Mouse (Mus musculus): ENCODE measurements around the gene Dnajc7. TPM values are rescaled to one million over a fixed set of nuclear protein-coding genes. Genes with fewer than 3 reads are reported as not detected.
"Not testable (repeated sequence)": the region's sequence is repeated elsewhere in the genome, so short reads cannot be mapped to it uniquely, and the experiment has no call there.

The Dnajc7 gene
- polyA plus RNA-seq, 1 experiment from 2014 or later, result 238 TPM

DNA sequence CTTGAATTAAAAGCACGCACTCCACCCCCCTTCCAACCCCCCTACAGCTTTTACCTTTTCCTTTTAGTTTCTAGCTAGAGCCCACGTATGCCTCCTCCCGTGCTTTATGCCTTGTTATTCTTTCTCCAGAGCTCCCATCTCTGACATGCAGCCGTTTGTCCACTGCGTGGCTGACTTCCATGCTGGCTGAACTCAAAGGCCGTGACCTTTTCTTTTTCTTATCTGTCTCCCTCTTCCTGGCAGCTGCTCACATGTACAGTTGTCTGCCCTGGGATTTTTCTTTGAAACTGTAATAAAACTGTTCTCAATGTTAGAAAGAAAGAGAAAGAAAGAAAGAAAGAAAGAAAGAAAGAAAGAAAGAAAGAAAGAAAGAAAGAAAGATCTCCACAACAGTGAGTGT lies 79.0 kb downstream of the Dnajc7 start:
- no peaks in the 10 kb centered on the region for H3K27me3 ChIP-seq
- H3K4me3 ChIP-seq (replicated peaks), result no peak overlapping the region
- no peaks in the 10 kb centered on the region for H3K36me3 ChIP-seq
- H3K27ac ChIP-seq, result no peak overlapping the region
- peaks cover 13% of the 10 kb centered on the region for H3K4me1 ChIP-seq
- H3K4me2 ChIP-seq, result no peak overlapping the region
- no peak for ATAC-seq (replicated peaks; ENCODE audit: low FRiP score)
- H3K9ac ChIP-seq, result no peak overlapping the region
- H3K9me3 ChIP-seq (replicated peaks), result no peaks in the 10 kb centered on the region
- 25% methylated on average over 6 of the region's 6 CpGs for WGBS

DNA sequence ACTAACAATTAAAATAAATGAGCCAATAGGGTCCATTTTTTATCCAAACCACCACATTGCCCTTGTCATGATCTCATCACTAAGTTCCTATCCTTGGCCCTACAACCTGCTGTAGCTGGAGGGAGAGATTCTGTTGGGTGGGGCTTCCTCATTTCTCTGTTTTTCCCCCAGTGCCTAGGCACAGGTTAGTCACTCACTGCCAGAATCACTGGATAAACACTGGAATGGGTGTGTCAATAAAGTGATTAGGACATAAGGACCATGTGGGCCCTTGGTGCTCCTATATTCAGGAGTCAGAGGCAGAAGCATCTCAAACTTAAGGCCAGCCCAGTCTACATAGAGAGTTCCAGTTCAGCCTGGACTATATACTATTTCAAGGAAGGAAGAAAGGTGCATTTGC lies 83.5 kb downstream of the Dnajc7 start:
- Histone ChIP-seq H3K9ac (no peak overlapping the region), H3K4me2 (no peak overlapping the region), H3K9me3 (replicated peaks) (no peaks in the 10 kb centered on the region), H3K36me3 (no peaks in the 10 kb centered on the region), H3K4me1 (no peaks in the 10 kb centered on the region), H3K27me3 (no peaks in the 10 kb centered on the region), H3K27ac (no peak overlapping the region), H3K4me3 (replicated peaks) (no peak overlapping the region)
- ATAC-seq (replicated peaks; ENCODE audit: low FRiP score), result no peak

DNA sequence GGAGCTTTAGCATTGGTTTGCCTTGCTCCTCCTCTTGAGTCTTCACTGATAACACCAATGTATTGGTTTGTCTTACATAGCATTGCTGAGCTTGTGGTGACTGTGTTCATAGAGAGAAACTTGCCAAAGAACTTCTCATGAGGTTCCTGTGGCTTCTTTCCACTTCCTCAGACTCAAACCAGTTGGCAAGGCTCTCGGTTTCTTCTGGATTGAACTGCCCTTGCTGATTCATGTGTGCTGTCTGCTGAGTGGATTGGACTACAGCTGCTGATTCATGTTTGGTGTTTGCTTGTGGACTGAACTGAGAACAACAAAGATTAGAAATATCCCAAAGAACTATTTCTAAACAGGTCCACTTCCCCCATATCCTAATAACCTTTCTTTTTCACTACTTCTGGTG lies 84.0 kb downstream of the Dnajc7 start:
- Histone ChIP-seq H3K27me3 (no peaks in the 10 kb centered on the region), H3K36me3 (no peaks in the 10 kb centered on the region), H3K4me2 (no peak overlapping the region), H3K4me3 (replicated peaks) (no peak overlapping the region), H3K4me1 (no peaks in the 10 kb centered on the region), H3K9me3 (replicated peaks) (no peaks in the 10 kb centered on the region), H3K27ac (no peak overlapping the region), H3K9ac (no peak overlapping the region)
- WGBS, result 85% methylated on average over 1 of the region's 1 CpGs
- ATAC-seq (replicated peaks; ENCODE audit: low FRiP score), result no peak

DNA sequence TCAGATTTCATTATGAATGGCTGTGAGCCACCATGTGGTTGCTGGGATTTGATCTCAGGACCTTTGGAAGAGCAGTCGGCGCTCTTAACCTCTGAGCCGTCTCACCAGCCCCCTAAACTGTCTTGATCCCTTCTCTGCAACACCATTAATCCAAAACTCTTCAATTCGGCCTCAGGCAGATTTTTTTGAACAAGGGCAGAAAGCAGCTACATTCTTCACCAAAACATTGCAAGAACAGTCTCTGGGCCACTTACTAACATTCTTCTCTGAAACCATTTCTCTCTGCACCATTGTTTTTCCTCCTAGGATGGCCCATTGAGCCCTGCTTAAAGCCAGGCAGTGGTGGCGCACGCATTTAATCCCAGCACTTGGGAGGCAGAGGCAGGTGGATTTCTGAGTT lies 85.1 kb downstream of the Dnajc7 start:
- H3K9ac ChIP-seq; ATAC-seq (replicated peaks; ENCODE audit: low FRiP score); H3K36me3 ChIP-seq; H3K9me3 ChIP-seq (replicated peaks); H3K27me3 ChIP-seq; H3K27ac ChIP-seq; H3K4me3 ChIP-seq (replicated peaks); H3K4me1 ChIP-seq; H3K4me2 ChIP-seq: not testable (repeated sequence)
- WGBS, result 85% methylated on average over 6 of the region's 6 CpGs

DNA sequence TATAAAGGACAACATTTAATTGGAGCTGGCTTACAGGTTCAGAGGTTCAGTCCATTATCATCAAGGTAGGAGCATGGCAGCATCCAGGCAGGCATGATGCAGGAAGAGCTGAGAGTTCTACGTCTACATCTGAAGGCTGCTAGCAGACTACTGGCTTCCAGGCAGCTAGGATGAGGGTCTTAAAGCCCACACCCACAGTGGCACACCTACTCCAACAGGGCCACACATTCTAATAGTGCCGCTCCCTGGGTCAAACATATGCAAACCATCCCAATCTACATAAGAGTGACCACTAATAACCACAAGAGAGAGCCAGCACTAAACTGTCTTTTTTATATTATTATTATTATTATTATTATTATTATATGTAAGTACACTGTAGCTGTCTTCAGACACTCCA lies 85.6 kb downstream of the Dnajc7 start:
- H3K9ac ChIP-seq; H3K4me1 ChIP-seq; H3K9me3 ChIP-seq (replicated peaks); H3K4me2 ChIP-seq; ATAC-seq (replicated peaks; ENCODE audit: low FRiP score); H3K36me3 ChIP-seq; H3K27me3 ChIP-seq; H3K27ac ChIP-seq; H3K4me3 ChIP-seq (replicated peaks): not testable (repeated sequence)
- 80% methylated on average over 2 of the region's 2 CpGs for WGBS

DNA sequence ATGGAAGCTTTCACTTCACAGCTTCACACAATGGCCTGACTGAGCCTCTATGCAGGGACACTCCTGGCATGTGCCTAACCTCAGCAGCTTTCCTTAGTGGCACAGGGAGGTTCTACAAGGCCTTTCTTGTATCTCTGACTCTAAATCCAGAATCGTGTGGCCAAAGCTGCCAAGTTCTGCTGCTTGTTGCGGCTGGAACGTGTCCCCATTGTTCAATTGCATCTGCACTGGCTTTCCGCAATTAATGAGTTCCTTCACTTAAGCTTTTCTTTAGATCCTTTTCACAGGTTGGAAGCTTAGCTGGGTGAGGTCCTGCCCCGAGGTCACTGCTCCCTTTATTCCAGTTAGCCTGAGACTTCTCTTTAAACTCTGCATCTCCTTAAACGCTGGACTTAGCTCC lies 86.1 kb downstream of the Dnajc7 start:
- H3K9me3 ChIP-seq (replicated peaks), result no peaks in the 10 kb centered on the region
- WGBS, result 83% methylated on average over 6 of the region's 6 CpGs
- no peak for ATAC-seq (replicated peaks; ENCODE audit: low FRiP score)

More for the DNA sequence above, 86.1 kb downstream of the Dnajc7 start:
- no peaks in the 10 kb centered on the region for H3K27me3 ChIP-seq
- no peak overlapping the region for H3K4me3 ChIP-seq (replicated peaks)
- H3K9ac ChIP-seq, result no peak overlapping the region
- no peak overlapping the region for H3K27ac ChIP-seq
- no peak overlapping the region for H3K4me2 ChIP-seq
- no peaks in the 10 kb centered on the region for H3K4me1 ChIP-seq
- no peaks in the 10 kb centered on the region for H3K36me3 ChIP-seq

Other genes with a start within 250 kb of the Dnajc7 start
- 107 and 121 TPM in 2 replicates for gene Jup, start 222.4 kb downstream of the Dnajc7 start, polyA plus RNA-seq (2015; fragmentation: Nextera tagmentation; extraction: Ambion mirVana)
- 59.0 and 67.2 TPM in 2 replicates for gene P3h4, start 205.3 kb downstream of the Dnajc7 start, polyA plus RNA-seq (2015; fragmentation: Nextera tagmentation; extraction: Ambion mirVana)
- 130 and 139 TPM in 2 replicates for gene Fkbp10, start 204.5 kb downstream of the Dnajc7 start, polyA plus RNA-seq (2015; fragmentation: Nextera tagmentation; extraction: Ambion mirVana)
- gene Nt5c3b, start 178.4 kb downstream of the Dnajc7 start, polyA plus RNA-seq (2015; fragmentation: Nextera tagmentation; extraction: Ambion mirVana), result 119 and 121 TPM in 2 replicates
- gene Klhl10, start 178.3 kb downstream of the Dnajc7 start, polyA plus RNA-seq (2015; fragmentation: Nextera tagmentation; extraction: Ambion mirVana), result 0.44 and 0.54 TPM in 2 replicates
- gene Klhl11, start 147.4 kb downstream of the Dnajc7 start, polyA plus RNA-seq (2015; fragmentation: Nextera tagmentation; extraction: Ambion mirVana), result 8.4 and 10.0 TPM in 2 replicates
- gene Acly, start 92.2 kb downstream of the Dnajc7 start, polyA plus RNA-seq (2015; fragmentation: Nextera tagmentation; extraction: Ambion mirVana), result 151 and 175 TPM in 2 replicates
- gene Ttc25, start 74.6 kb downstream of the Dnajc7 start, polyA plus RNA-seq (2015; fragmentation: Nextera tagmentation; extraction: Ambion mirVana), result 0.99 and 1.1 TPM in 2 replicates
- gene Cnp, start 45.3 kb downstream of the Dnajc7 start, polyA plus RNA-seq (2015; fragmentation: Nextera tagmentation; extraction: Ambion mirVana), result 25.3 and 29.6 TPM in 2 replicates
- 59.7 and 63.5 TPM in 2 replicates for gene Nkiras2, start 924 bp downstream of the Dnajc7 start, polyA plus RNA-seq (2015; fragmentation: Nextera tagmentation; extraction: Ambion mirVana)
- gene Zfp385c, start 72.3 kb upstream of the Dnajc7 start, polyA plus RNA-seq (2015; fragmentation: Nextera tagmentation; extraction: Ambion mirVana), result 0.27 and 0.40 TPM in 2 replicates
- 2.8 and 3.6 TPM in 2 replicates for gene Dhx58, start 84.1 kb upstream of the Dnajc7 start, polyA plus RNA-seq (2015; fragmentation: Nextera tagmentation; extraction: Ambion mirVana)
- 60.9 and 68.1 TPM in 2 replicates for gene Kat2a, start 92.3 kb upstream of the Dnajc7 start, polyA plus RNA-seq (2015; fragmentation: Nextera tagmentation; extraction: Ambion mirVana)
- gene Hspb9, start 93.7 kb upstream of the Dnajc7 start, polyA plus RNA-seq (2015; fragmentation: Nextera tagmentation; extraction: Ambion mirVana), result 0.27 TPM in 1 of 2 replicates, not detected in the other
- gene Rab5c, start 118.0 kb upstream of the Dnajc7 start, polyA plus RNA-seq (2015; fragmentation: Nextera tagmentation; extraction: Ambion mirVana), result 29.5 and 32.3 TPM in 2 replicates
- gene Kcnh4, start 139.8 kb upstream of the Dnajc7 start, polyA plus RNA-seq (2015; fragmentation: Nextera tagmentation; extraction: Ambion mirVana), result 0.10 TPM in 1 of 2 replicates, not detected in the other
- not detected in 2 replicates for gene Hcrt, start 142.8 kb upstream of the Dnajc7 start, polyA plus RNA-seq (2015; fragmentation: Nextera tagmentation; extraction: Ambion mirVana)
- 6.7 and 7.9 TPM in 2 replicates for gene Ghdc, start 150.8 kb upstream of the Dnajc7 start, polyA plus RNA-seq (2015; fragmentation: Nextera tagmentation; extraction: Ambion mirVana)
- gene Stat5b, start 230.6 kb upstream of the Dnajc7 start, polyA plus RNA-seq (2015; fragmentation: Nextera tagmentation; extraction: Ambion mirVana), result 19.6 and 19.9 TPM in 2 replicates
- gene Stat5a, start 239.2 kb upstream of the Dnajc7 start, polyA plus RNA-seq (2015; fragmentation: Nextera tagmentation; extraction: Ambion mirVana), result 3.1 and 3.7 TPM in 2 replicates